Mouse (Mus musculus): Measurements from ENCODE around the gene Actr1a. TPM values are rescaled to one million over a fixed set of nuclear protein-coding genes. Genes with fewer than 3 reads are reported as not detected.
A peak's percentile ranks its signal among the peaks of the same experiment; 100 is the strongest.

The Actr1a gene
- polyA plus RNA-seq, 1 experiment from 2014 or later, result 149 TPM

GRCm38 (mm10) chr19:46350168-46350932, 45.2 kb downstream of the Actr1a start, which contains the start of gene 2310034G01Rik:
Gene 2310034G01Rik, minus strand, starts transcription at chr19:46350302.
- TF ChIP-seq CTCF (IDR thresholded peaks at IDR 0.05; ENCODE audit: low read depth), result no peak
- no peaks in the 10 kb centered on the region for H3K27me3 ChIP-seq (ENCODE audit: insufficient read depth, low read length)
- 58% methylated on average over 10 of the region's 10 CpGs for WGBS
- H3K9ac ChIP-seq, result peak within 1 kb of the TSS; percentile 74
- H3K4me3 ChIP-seq (ENCODE audit: low read depth, low read length), result peak within 1 kb of the TSS; percentile 65
- H3K27ac ChIP-seq (ENCODE audit: low read depth), result peak within 1 kb of the TSS; percentile 77
- ATAC-seq (ENCODE audit: insufficient read depth) (no peak), DNase-seq (peak; percentile 15)
- H3K9me3 ChIP-seq (ENCODE audit: low read depth, low read length), result no peaks in the 10 kb centered on the region
- no peaks in the 10 kb centered on the region for H3K36me3 ChIP-seq (ENCODE audit: insufficient read depth)
- H3K4me1 ChIP-seq (ENCODE audit: insufficient read depth), result 0 out of 2 replicates have a peak, but pooled peaks cover 4% of the 10 kb centered on the region
- H3K4me2 ChIP-seq, result peak within 1 kb of the TSS; percentile 94

GRCm38 (mm10) chr19:46349550-46349949, 46.0 kb downstream of the Actr1a start:
- ATAC-seq (ENCODE audit: insufficient read depth) (peak; percentile 57), DNase-seq (peak; percentile 21)
- H3K36me3 ChIP-seq (ENCODE audit: insufficient read depth), result no peaks in the 10 kb centered on the region
- TF ChIP-seq CTCF (IDR thresholded peaks at IDR 0.05; ENCODE audit: low read depth), result no peak
- no peaks in the 10 kb centered on the region for H3K9me3 ChIP-seq (ENCODE audit: low read depth, low read length)
- H3K4me3 ChIP-seq (ENCODE audit: low read depth, low read length), result peak overlapping the region; percentile 65
- 27% methylated on average over 6 of the region's 6 CpGs for WGBS
- peak overlapping the region; percentile 77; the same call in 1 of the 2 replicates for H3K27ac ChIP-seq (ENCODE audit: low read depth)
- H3K4me2 ChIP-seq, result peak overlapping the region; percentile 94
- H3K4me1 ChIP-seq (ENCODE audit: insufficient read depth), result 0 out of 2 replicates have a peak, but pooled peaks cover 4% of the 10 kb centered on the region
- no peaks in the 10 kb centered on the region for H3K27me3 ChIP-seq (ENCODE audit: insufficient read depth, low read length)
- H3K9ac ChIP-seq, result peak overlapping the region; percentile 74

GRCm38 (mm10) chr19:46348761-46349458, 46.6 kb downstream of the Actr1a start:
- Histone ChIP-seq H3K4me2 (peak overlapping the region; percentile 94), H3K27me3 (ENCODE audit: insufficient read depth, low read length) (no peaks in the 10 kb centered on the region), H3K9me3 (ENCODE audit: low read depth, low read length) (no peaks in the 10 kb centered on the region), H3K27ac (ENCODE audit: low read depth) (peak overlapping the region; percentile 77), H3K36me3 (ENCODE audit: insufficient read depth) (no peaks in the 10 kb centered on the region), H3K4me3 (ENCODE audit: low read depth, low read length) (peak overlapping the region; percentile 65), H3K4me1 (ENCODE audit: insufficient read depth) (0 out of 2 replicates have a peak, but pooled peaks cover 4% of the 10 kb centered on the region), H3K9ac (peak overlapping the region; percentile 74)
- peak; percentile 85 for DNase-seq
- no peak for TF ChIP-seq CTCF (IDR thresholded peaks at IDR 0.05; ENCODE audit: low read depth)
- peak; percentile 87 for ATAC-seq (ENCODE audit: insufficient read depth)
- WGBS, result under 1% methylated on average over 72 of the region's 78 CpGs

- TF ChIP-seq CTCF (IDR thresholded peaks at IDR 0.05; ENCODE audit: low read depth), result no peak
- H3K4me3 ChIP-seq (ENCODE audit: low read depth, low read length), result peak overlapping the region; percentile 65
- 0 out of 2 replicates have a peak, but pooled peaks cover 4% of the 10 kb centered on the region for H3K4me1 ChIP-seq (ENCODE audit: insufficient read depth)
- H3K4me2 ChIP-seq, result peak overlapping the region; percentile 94
- H3K27me3 ChIP-seq (ENCODE audit: insufficient read depth, low read length), result no peaks in the 10 kb centered on the region
- no peaks in the 10 kb centered on the region for H3K9me3 ChIP-seq (ENCODE audit: low read depth, low read length)
- peak overlapping the region; percentile 77; the same call in 1 of the 2 replicates for H3K27ac ChIP-seq (ENCODE audit: low read depth)
- peak overlapping the region; percentile 74 for H3K9ac ChIP-seq
- H3K36me3 ChIP-seq (ENCODE audit: insufficient read depth), result no peaks in the 10 kb centered on the region
- DNase-seq, result peak; percentile 73
- WGBS, result 26% methylated on average over 14 of the region's 14 CpGs
- peak; percentile 15; the same call in 1 of the 2 replicates for ATAC-seq (ENCODE audit: insufficient read depth)
Observed at GRCm38 (mm10) chr19:46347936-46348668, 47.4 kb downstream of the Actr1a start.

- TF ChIP-seq CTCF (IDR thresholded peaks at IDR 0.05; ENCODE audit: low read depth), result no peak
- H3K9me3 ChIP-seq (ENCODE audit: low read depth, low read length), result no peaks in the 10 kb centered on the region
- no peak overlapping the region for H3K9ac ChIP-seq
- DNase-seq, result no peak
- no peak overlapping the region for H3K27ac ChIP-seq (ENCODE audit: low read depth)
- WGBS, result 97% methylated on average over 1 of the region's 1 CpGs
- H3K4me3 ChIP-seq (ENCODE audit: low read depth, low read length), result no peak overlapping the region
- no peaks in the 10 kb centered on the region for H3K36me3 ChIP-seq (ENCODE audit: insufficient read depth)
- H3K4me2 ChIP-seq, result no peak overlapping the region
- no peak for ATAC-seq (ENCODE audit: insufficient read depth)
- no peaks in the 10 kb centered on the region for H3K27me3 ChIP-seq (ENCODE audit: insufficient read depth, low read length)
- H3K4me1 ChIP-seq (ENCODE audit: insufficient read depth), result 0 out of 2 replicates have a peak, but pooled peaks cover 4% of the 10 kb centered on the region
Observed at GRCm38 (mm10) chr19:46347146-46347545, 48.4 kb downstream of the Actr1a start.

GRCm38 (mm10) chr19:46344710-46345419, 50.7 kb downstream of the Actr1a start:
- H3K27me3 ChIP-seq (ENCODE audit: insufficient read depth, low read length), result no peaks in the 10 kb centered on the region
- no peak for TF ChIP-seq CTCF (IDR thresholded peaks at IDR 0.05; ENCODE audit: low read depth)
- H3K9me3 ChIP-seq (ENCODE audit: low read depth, low read length), result no peaks in the 10 kb centered on the region
- H3K36me3 ChIP-seq (ENCODE audit: insufficient read depth), result no peaks in the 10 kb centered on the region
- no peak overlapping the region for H3K27ac ChIP-seq (ENCODE audit: low read depth)
- H3K9ac ChIP-seq, result no peak overlapping the region
- H3K4me2 ChIP-seq, result no peak overlapping the region
- ATAC-seq (ENCODE audit: insufficient read depth) (no peak), DNase-seq (no peak)
- 15% methylated on average over 7 of the region's 7 CpGs for WGBS
- 0 out of 2 replicates have a peak, but pooled peaks cover 4% of the 10 kb centered on the region for H3K4me1 ChIP-seq (ENCODE audit: insufficient read depth)
- no peak overlapping the region for H3K4me3 ChIP-seq (ENCODE audit: low read depth, low read length)
